17 mouse cellular contexts compared by ENCODE assay signal in the genomic region with DNA sequence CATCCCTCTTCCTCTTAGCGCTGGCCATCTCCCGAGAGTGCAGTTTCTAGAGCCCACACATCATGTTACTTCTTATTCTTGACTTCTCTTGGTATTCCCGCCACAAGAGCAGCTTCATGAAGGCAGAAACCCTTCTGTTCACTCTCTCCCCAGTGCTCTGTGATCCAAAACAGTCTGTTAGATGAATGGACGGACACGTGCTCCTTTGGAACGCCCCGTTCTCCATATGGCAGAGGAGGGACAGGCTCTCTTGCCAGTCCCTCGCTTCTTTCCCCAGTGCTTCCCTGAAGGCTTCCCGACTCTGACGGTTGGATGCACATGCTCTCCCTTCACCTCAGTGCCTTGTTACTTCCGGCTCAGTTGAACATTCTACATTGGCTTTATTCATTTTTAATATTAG. TPM values are rescaled to one million over a fixed set of nuclear protein-coding genes. Genes with fewer than 3 reads are reported as not detected.
DNase-seq lines count a peak whose midpoint lies in the region; ATAC-seq and TF ChIP-seq lines count a peak whose summit lies in the region.
"Had no signal": no experiment of that assay in that cellular context is flagged by ENCODE, and none has a peak within 500 bp of the region (broad histone marks: within the 10 kb centered on the region; RNA-seq: fewer than 3 reads in every experiment).

No protein-coding gene starts in this region.

- peak; percentile 24 for DNase-seq in embryo, embryonic 10.5 days (ENCODE audit: low spot score)
- DNase-seq in embryo, embryonic 11 days = no peak
- DNase-seq in layer of hippocampus, adult 9-11 months = peak; percentile 47
- DNase-seq in layer of hippocampus, postnatal 14 days (ENCODE audit: low spot score in 2 of 2) = no peak
- peak; percentile 79 for DNase-seq in brain, embryonic 14.5 days (ENCODE audit: low read depth)
- DNase-seq in forebrain, postnatal 0 days = peak; percentile 62
- DNase-seq in gastrocnemius, postnatal 10 days = no peak
- DNase-seq in embryonic facial prominence, embryonic 10.5 days (ENCODE audit: low spot score) = no peak
- DNase-seq: B cell, adult 2 months; cerebellum, adult 2 months; gastrocnemius, adult 2 months; heart, postnatal 10 days; lung, postnatal 14 days; thymus, adult 2 months had no signal

- H3K36me3 ChIP-seq in forebrain, postnatal 0 days (ENCODE audit: insufficient read depth) = no peaks in the 10 kb centered on the region
- no peaks in the 10 kb centered on the region for H3K36me3 ChIP-seq in embryonic facial prominence, embryonic 10.5 days (replicated peaks)
- H3K36me3 ChIP-seq: limb, embryonic 13.5 days; liver, embryonic 15.5 days had no signal

- TF ChIP-seq POLR2A in brain, embryonic 14.5 days (IDR thresholded peaks at IDR 0.05; ENCODE audit: borderline replicate concordance, extremely low read depth, insufficient read depth, insufficient read length, poor library complexity, severe bottlenecking) = no peak

- ATAC-seq in forebrain, postnatal 0 days = peak; percentile 68
- ATAC-seq: Patski had no signal

- 0 out of 2 replicates have a peak, but pooled peaks cover 5% of the 10 kb centered on the region for H3K27me3 ChIP-seq in forebrain, postnatal 0 days (ENCODE audit: insufficient read depth, low read length)
- no peaks in the 10 kb centered on the region for H3K27me3 ChIP-seq in embryonic facial prominence, embryonic 10.5 days (replicated peaks; ENCODE audit: low read depth, poor library complexity, severe bottlenecking)

- H3K9me3 ChIP-seq in forebrain, postnatal 0 days (ENCODE audit: low read length) = no peaks in the 10 kb centered on the region
- H3K9me3 ChIP-seq in embryonic facial prominence, embryonic 10.5 days = no peaks in the 10 kb centered on the region
- H3K9me3 ChIP-seq: limb, embryonic 13.5 days; liver, embryonic 15.5 days had no signal

- no peak for TF ChIP-seq CTCF in brain, embryonic 14.5 days (IDR thresholded peaks at IDR 0.05; ENCODE audit: borderline replicate concordance, extremely low read depth, insufficient read depth, insufficient read length)
- no peak for TF ChIP-seq CTCF in forebrain, postnatal 0 days (IDR thresholded peaks at IDR 0.05; ENCODE audit: low read depth)

- H3K4me3 ChIP-seq in forebrain, postnatal 0 days (ENCODE audit: low read depth, low read length) = no peak overlapping the region
- H3K4me3 ChIP-seq in embryonic facial prominence, embryonic 10.5 days = no peak overlapping the region
- H3K4me3 ChIP-seq: gastrocnemius, adult 2 months; limb, embryonic 13.5 days; liver, embryonic 15.5 days had no signal

- no peak overlapping the region for H3K9ac ChIP-seq in forebrain, postnatal 0 days
- H3K9ac ChIP-seq: limb, embryonic 13.5 days; liver, embryonic 15.5 days had no signal

- 34% methylated on average over 11 of the region's 11 CpGs for WGBS in forebrain, postnatal 0 days
- WGBS in embryonic facial prominence, embryonic 10.5 days = 67% methylated on average over 11 of the region's 11 CpGs

- H3K4me1 ChIP-seq in forebrain, postnatal 0 days (ENCODE audit: insufficient read depth) = peaks cover 4% of the 10 kb centered on the region; the same call in 1 of the 2 replicates
- H3K4me1 ChIP-seq in embryonic facial prominence, embryonic 10.5 days = peaks cover 44% of the 10 kb centered on the region
- H3K4me1 ChIP-seq: liver, embryonic 15.5 days had no signal

- H3K27ac ChIP-seq in forebrain, postnatal 0 days (ENCODE audit: low read depth, low read length) = no peak overlapping the region
- no peak overlapping the region for H3K27ac ChIP-seq in embryonic facial prominence, embryonic 10.5 days (replicated peaks)
- H3K27ac ChIP-seq: gastrocnemius, adult 2 months; limb, embryonic 13.5 days; liver, embryonic 15.5 days had no signal

- H3K4me2 ChIP-seq in forebrain, postnatal 0 days (ENCODE audit: low read depth) = no peak overlapping the region
- H3K4me2 ChIP-seq: limb, embryonic 13.5 days; liver, embryonic 15.5 days had no signal

RNA-seq across cellular contexts. Expression of a gene that starts 15.4 kb away (rescaled TPM):
- 10 to 100 TPM; 19.1 to 21.1 TPM for total RNA-seq in layer of hippocampus, postnatal 14 days (2021)
- 67.0 and 70.4 TPM in 2 replicates for polyA plus RNA-seq in brain, embryonic 14.5 days (2012; rRNA removed)
- 2.8 and 8.0 TPM in 2 replicates for total RNA-seq in forebrain, postnatal 0 days (2014; rRNA removed)
- polyA plus RNA-seq in forebrain, postnatal 0 days (2015; fragmentation: Nextera tagmentation; extraction: Ambion mirVana) = 21.0 and 35.2 TPM in 2 replicates
- 1 to 10 TPM in 1 of 2 experiments, under 1 TPM in 1; 0.42 to 1.6 TPM for total RNA-seq in gastrocnemius, postnatal 10 days (2021)
- 16.3 and 17.8 TPM in 2 replicates for polyA plus RNA-seq in embryonic facial prominence, embryonic 10.5 days (2016; fragmentation: Nextera tagmentation; extraction: Ambion mirVana)
- polyA plus RNA-seq: Patski had no signal

Comparison
In these comparisons a context has a peak if more than half of its experiments do, and no peak if none do; other contexts are left out.
1. DNase-seq: peak in embryo, embryonic 10.5 days (single experiment), layer of hippocampus, adult 9-11 months (single experiment), brain, embryonic 14.5 days (single experiment) and forebrain, postnatal 0 days (single experiment); none in embryo, embryonic 11 days (single experiment), layer of hippocampus, postnatal 14 days (0 of 2), gastrocnemius, postnatal 10 days (single experiment) and embryonic facial prominence, embryonic 10.5 days (single experiment).